Mouse (Mus musculus) liver, embryonic 11.5 days (tissue): ENCODE results near the gene Nr4a3. TPM values are rescaled to one million over a fixed set of nuclear protein-coding genes. Genes with fewer than 3 reads are reported as not detected.

Experiments used
- ATAC-seq: fragments of 200-750 bp; cut with Nextera tagmentation; replicated peaks from 2 replicates; pipeline ENCODE4 v1.8.0; 2017; ENCODE audit warnings: moderate number of reproducible peaks, mild to moderate bottlenecking, moderate TSS enrichment, moderate library complexity; ENCODE audit not compliant: low FRiP score
- DNase-seq: peaks from one replicate; pipeline ENCODE4 v3.0.0-alpha.2; 2017; ENCODE audit warnings: low spot score
- H3K27ac ChIP-seq: fragments of 300-500 bp; sonication (generic); 2 replicates; pipeline ENCODE4 v1.5.1; 2014; ENCODE audit warnings: mild to moderate bottlenecking, low read depth, low read length, control low read depth
- H3K27me3 ChIP-seq: fragments of 300-500 bp; sonication (generic); replicated peaks from 2 replicates; pipeline ENCODE4 v1.6.1; 2014; ENCODE audit warnings: low read length, mixed read lengths; ENCODE audit not compliant: control insufficient read depth, insufficient read depth
- H3K36me3 ChIP-seq: fragments of 300-500 bp; sonication (generic); 2 replicates; pipeline ENCODE4 v1.6.1; 2014; ENCODE audit warnings: mild to moderate bottlenecking, low read length, moderate library complexity, mixed read lengths; ENCODE audit not compliant: control insufficient read depth, insufficient read depth
- H3K4me1 ChIP-seq: fragments of 300-500 bp; sonication (generic); replicated peaks from 2 replicates; pipeline ENCODE4 v1.6.1; 2014; ENCODE audit warnings: low read length, mixed read lengths; ENCODE audit not compliant: control insufficient read depth, insufficient read depth
- H3K4me2 ChIP-seq: fragments of 300-500 bp; sonication (generic); 2 replicates; pipeline ENCODE4 v1.6.1; 2014; ENCODE audit warnings: mild to moderate bottlenecking, control low read depth, moderate library complexity
- H3K4me3 ChIP-seq: fragments of 300-500 bp; sonication (generic); 2 replicates; pipeline ENCODE4 v1.5.1; 2014; ENCODE audit warnings: low read depth, low read length, control low read depth
- H3K9ac ChIP-seq: fragments of 300-500 bp; sonication (generic); 2 replicates; pipeline ENCODE4 v1.6.1; 2014; ENCODE audit warnings: low read depth, low read length, control low read depth
- H3K9me3 ChIP-seq: fragments of 300-500 bp; sonication (generic); 2 replicates; pipeline ENCODE4 v1.6.1; 2016; ENCODE audit warnings: low read length, inconsistent platforms, mixed read lengths; ENCODE audit not compliant: control insufficient read depth
- WGBS: fragments of 180-500 bp; shearing (Covaris S2); extraction: QIAGEN DNeasy Blood & Tissue Kit; methylation state at CpG from one replicate; pipeline ENCODE4 v1.1.7; 2014; 5-methylcytosine and 5-hydroxymethylcytosine counted together
- polyA plus RNA-seq: library from polyadenylated mRNA; unstranded; fragments of >200 nt; fragmentation: Nextera tagmentation; extraction: Ambion mirVana; gene quantifications from 2 replicates; pipeline ENCODE4 v1.2.1, GENCODE M21; 2014

Nr4a3 gene
- polyA plus RNA-seq, 1 experiment from 2014 or later: 0.04 TPM

- peaks cover 74% of the 10 kb centered on the region for H3K27me3 ChIP-seq
- no peaks in the 10 kb centered on the region for H3K9me3 ChIP-seq
- peaks cover 11% of the 10 kb centered on the region for H3K4me1 ChIP-seq
- H3K4me2 ChIP-seq: peak overlapping the region; percentile 96
- peak overlapping the region; percentile 70 for H3K4me3 ChIP-seq
- ATAC-seq (no peak), DNase-seq (peak; percentile 42)
- no peak overlapping the region for H3K9ac ChIP-seq
- 2% methylated on average over 33 of the region's 33 CpGs for WGBS
- H3K36me3 ChIP-seq: no peaks in the 10 kb centered on the region
- no peak overlapping the region for H3K27ac ChIP-seq
Observed at GRCm38 (mm10) chr4:48047136-48047765, 2.3 kb downstream of the Nr4a3 start.

GRCm38 (mm10) chr4:48047766-48048371 lies 2.9 kb downstream of the Nr4a3 start:
- DNase-seq: peak; percentile 55
- ATAC-seq: no peak
- H3K4me3 ChIP-seq: no peak overlapping the region; the same call in 1 of the 2 replicates
- peak overlapping the region; percentile 39 for H3K4me2 ChIP-seq
- no peak overlapping the region for H3K9ac ChIP-seq
- H3K27ac ChIP-seq: no peak overlapping the region
- no peaks in the 10 kb centered on the region for H3K9me3 ChIP-seq
- H3K27me3 ChIP-seq: peaks cover 80% of the 10 kb centered on the region
- 2% methylated on average over 30 of the region's 30 CpGs for WGBS
- H3K4me1 ChIP-seq: peaks cover 11% of the 10 kb centered on the region
- no peaks in the 10 kb centered on the region for H3K36me3 ChIP-seq

GRCm38 (mm10) chr4:48048456-48049315 lies 3.7 kb downstream of the Nr4a3 start:
- ATAC-seq: no peak
- Histone ChIP-seq H3K4me2 (peak overlapping the region; percentile 39), H3K4me1 (peaks cover 11% of the 10 kb centered on the region), H3K27ac (no peak overlapping the region), H3K27me3 (peaks cover 89% of the 10 kb centered on the region), H3K9ac (no peak overlapping the region), H3K9me3 (no peaks in the 10 kb centered on the region), H3K4me3 (no peak overlapping the region), H3K36me3 (no peaks in the 10 kb centered on the region)
- 3% methylated on average over 35 of the region's 35 CpGs for WGBS
- peak; percentile 40 for DNase-seq

GRCm38 (mm10) chr4:48050020-48050419 lies 5.1 kb downstream of the Nr4a3 start:
- H3K9ac ChIP-seq: no peak overlapping the region
- H3K4me1 ChIP-seq: peaks cover 11% of the 10 kb centered on the region
- H3K4me2 ChIP-seq: no peak overlapping the region
- H3K27ac ChIP-seq: no peak overlapping the region
- no peaks in the 10 kb centered on the region for H3K9me3 ChIP-seq
- no peak for DNase-seq
- H3K27me3 ChIP-seq: peaks cover 96% of the 10 kb centered on the region
- H3K36me3 ChIP-seq: no peaks in the 10 kb centered on the region
- H3K4me3 ChIP-seq: no peak overlapping the region
- WGBS: 40% methylated on average over 3 of the region's 3 CpGs
- ATAC-seq: no peak

- peaks cover 11% of the 10 kb centered on the region; the same call in 1 of the 2 replicates for H3K4me1 ChIP-seq
- DNase-seq (no peak), ATAC-seq (no peak)
- no peaks in the 10 kb centered on the region for H3K36me3 ChIP-seq
- H3K9me3 ChIP-seq: no peaks in the 10 kb centered on the region
- no peak overlapping the region for H3K4me3 ChIP-seq
- H3K9ac ChIP-seq: no peak overlapping the region
- WGBS: 34% methylated on average over 5 of the region's 5 CpGs
- H3K4me2 ChIP-seq: no peak overlapping the region
- H3K27ac ChIP-seq: no peak overlapping the region
- H3K27me3 ChIP-seq: peaks cover 92% of the 10 kb centered on the region
Observed at GRCm38 (mm10) chr4:48050442-48050841, 5.5 kb downstream of the Nr4a3 start.

- H3K4me2 ChIP-seq: peak overlapping the region; percentile 66
- peaks cover 9% of the 10 kb centered on the region; the same call in 1 of the 2 replicates for H3K4me1 ChIP-seq
- H3K27ac ChIP-seq: no peak overlapping the region
- H3K36me3 ChIP-seq: no peaks in the 10 kb centered on the region
- H3K4me3 ChIP-seq: peak overlapping the region; percentile 33
- 14% methylated on average over 19 of the region's 19 CpGs for WGBS
- DNase-seq: peak; percentile 33
- no peaks in the 10 kb centered on the region for H3K9me3 ChIP-seq
- peaks cover 89% of the 10 kb centered on the region for H3K27me3 ChIP-seq
- ATAC-seq: no peak
- no peak overlapping the region for H3K9ac ChIP-seq
Observed at GRCm38 (mm10) chr4:48051086-48051673, 6.2 kb downstream of the Nr4a3 start.

GRCm38 (mm10) chr4:48051674-48052121 lies 6.7 kb downstream of the Nr4a3 start:
- Histone ChIP-seq H3K9ac (no peak overlapping the region), H3K4me1 (peaks cover 5% of the 10 kb centered on the region; the same call in 1 of the 2 replicates), H3K27ac (no peak overlapping the region), H3K4me3 (peak overlapping the region; percentile 33), H3K36me3 (no peaks in the 10 kb centered on the region), H3K4me2 (peak overlapping the region; percentile 66), H3K27me3 (peaks cover 89% of the 10 kb centered on the region), H3K9me3 (no peaks in the 10 kb centered on the region)
- DNase-seq (peak; percentile 36), ATAC-seq (no peak; the same call in 1 of the 2 replicates)
- 2% methylated on average over 37 of the region's 37 CpGs for WGBS

GRCm38 (mm10) chr4:48061716-48062115 lies 16.8 kb downstream of the Nr4a3 start:
- Histone ChIP-seq H3K4me1 (no peaks in the 10 kb centered on the region), H3K4me3 (no peak overlapping the region), H3K36me3 (no peaks in the 10 kb centered on the region), H3K4me2 (no peak overlapping the region), H3K27me3 (peaks cover 4% of the 10 kb centered on the region), H3K27ac (no peak overlapping the region), H3K9me3 (no peaks in the 10 kb centered on the region), H3K9ac (no peak overlapping the region)
- WGBS: 84% methylated on average over 8 of the region's 8 CpGs
- DNase-seq: no peak
- ATAC-seq: no peak
